Mouse (Mus musculus): ENCODE measurements at regions not wholly inside any gene's neighbourhood (a gene's known extent, or its start where the extent isn't known, plus 50 kb on each side); places are given as distances from the start of the nearest gene placed in this dataset.

GRCm38 (mm10) chr2:178542032-178542431 lies 111.7 kb downstream of the Cdh26 start:
- DNase-seq = peak; percentile 4 to 57

GRCm38 (mm10) chr2:178544411-178544810 lies 114.1 kb downstream of the Cdh26 start:
- no peak for DNase-seq

GRCm38 (mm10) chr2:178545601-178546352 lies 115.4 kb downstream of the Cdh26 start:
- no peak for DNase-seq

GRCm38 (mm10) chr2:178546353-178546720 lies 116.0 kb downstream of the Cdh26 start:
- no peak for DNase-seq

- no peak for DNase-seq
These were observed 116.6 kb downstream of the Cdh26 start for GRCm38 (mm10) chr2:178546888-178547287.

GRCm38 (mm10) chr2:178548937-178549336 lies 118.6 kb downstream of the Cdh26 start:
- no peak for DNase-seq

- no peak for DNase-seq
These were observed 123.4 kb downstream of the Cdh26 start for GRCm38 (mm10) chr2:178553736-178554135.

GRCm38 (mm10) chr2:178555692-178556340 lies 125.5 kb downstream of the Cdh26 start:
- no peak for DNase-seq

GRCm38 (mm10) chr2:178557934-178558333 lies 127.6 kb downstream of the Cdh26 start:
- no peak for DNase-seq

- DNase-seq = no peak
These were observed 133.0 kb downstream of the Cdh26 start for GRCm38 (mm10) chr2:178563287-178563686.

GRCm38 (mm10) chr2:178565368-178565818 lies 135.1 kb downstream of the Cdh26 start:
- peak in 1 of 2 experiments; percentile 15 for DNase-seq

GRCm38 (mm10) chr2:178567493-178567892 lies 137.2 kb downstream of the Cdh26 start:
- no peak for DNase-seq

- DNase-seq = no peak
These were observed 142.0 kb downstream of the Cdh26 start for GRCm38 (mm10) chr2:178572301-178572700.

- DNase-seq = peak; percentile 43 to 79
These were observed 144.5 kb downstream of the Cdh26 start for GRCm38 (mm10) chr2:178574859-178575258.

GRCm38 (mm10) chr2:178575403-178575802 lies 145.1 kb downstream of the Cdh26 start:
- no peak for DNase-seq

GRCm38 (mm10) chr2:178576067-178576466 lies 145.7 kb downstream of the Cdh26 start:
- no peak for DNase-seq

- DNase-seq = no peak
These were observed 149.2 kb downstream of the Cdh26 start for GRCm38 (mm10) chr2:178579571-178579970.

- peak; percentile 16 to 26 for DNase-seq
These were observed 151.0 kb downstream of the Cdh26 start for GRCm38 (mm10) chr2:178581306-178581705.

- no peak for DNase-seq
These were observed 154.7 kb downstream of the Cdh26 start for GRCm38 (mm10) chr2:178584970-178585566.

- no peak for DNase-seq
These were observed 156.9 kb downstream of the Cdh26 start for GRCm38 (mm10) chr2:178587134-178587636.

GRCm38 (mm10) chr2:178593743-178594142 lies 163.4 kb downstream of the Cdh26 start:
- DNase-seq = no peak

- DNase-seq = no peak
These were observed 163.8 kb downstream of the Cdh26 start for GRCm38 (mm10) chr2:178594177-178594576.

GRCm38 (mm10) chr2:178596312-178597083 lies 166.2 kb downstream of the Cdh26 start:
- no peak for DNase-seq
